Mouse (Mus musculus) central nervous system, embryonic 11.5 days (tissue): Measurements from ENCODE around the gene Gm43638. TPM values are rescaled to one million over a fixed set of nuclear protein-coding genes. Genes with fewer than 3 reads are reported as not detected.

ENCODE experiments used
- polyA plus RNA-seq: library from polyadenylated mRNA; depleted of rRNA; stranded (reverse); fragments of >200 nt; gene quantifications from 2 replicates; pipeline ENCODE4 v1.2.3, GENCODE M21; 2012; rRNA removed

The Gm43638 gene
- not detected in 2 replicates for polyA plus RNA-seq

GRCm38 (mm10) chr5:87486706-87487105, at the start of gene Gm43638:
Gene Gm43638, minus strand, starts transcription at chr5:87486806.

GRCm38 (mm10) chr5:87490771-87491170, 4.2 kb upstream of the Gm43638 start, which contains the start of gene Ugt2a1:
Gene Ugt2a1, minus strand, starts transcription at chr5:87490871.

GRCm38 (mm10) chr5:87482160-87482559, 4.4 kb downstream of the Gm43638 start, which contains the start of gene Ugt2a2:
Gene Ugt2a2, minus strand, starts transcription at chr5:87482260.

GRCm38 (mm10) chr5:87424041-87424440, 62.6 kb downstream of the Gm43638 start, which contains the start of gene Ugt2b38:
Gene Ugt2b38, minus strand, starts transcription at chr5:87424203.

Other genes with a start within 250 kb of the Gm43638 start
- not detected in 2 replicates for gene Ugt2b37, start 232.0 kb downstream of the Gm43638 start, polyA plus RNA-seq
- not detected in 2 replicates for gene Ugt2a3, start 149.6 kb downstream of the Gm43638 start, polyA plus RNA-seq
- gene Ugt2b38, start 62.6 kb downstream of the Gm43638 start, polyA plus RNA-seq, result not detected in 2 replicates
- gene Ugt2a2, start 4.5 kb downstream of the Gm43638 start, polyA plus RNA-seq, result 0.01 TPM in 1 of 2 replicates, not detected in the other
- gene Ugt2a1, start 4.1 kb upstream of the Gm43638 start, polyA plus RNA-seq, result 0.06 TPM in 1 of 2 replicates, not detected in the other
- 0.02 TPM in 1 of 2 replicates, not detected in the other for gene Sult1b1, start 51.4 kb upstream of the Gm43638 start, polyA plus RNA-seq
- gene Sult1d1, start 82.2 kb upstream of the Gm43638 start, polyA plus RNA-seq, result 0.02 and 0.06 TPM in 2 replicates
- gene Sult1e1, start 104.8 kb upstream of the Gm43638 start, polyA plus RNA-seq, result 0.12 and 0.25 TPM in 2 replicates
- not detected in 2 replicates for gene Csn1s1, start 179.4 kb upstream of the Gm43638 start, polyA plus RNA-seq
- gene Csn2, start 212.8 kb upstream of the Gm43638 start, polyA plus RNA-seq, result not detected in 2 replicates